Mouse (Mus musculus) testis, postnatal 10 days (tissue): ENCODE results near the gene Mag.
"Not testable (repeated sequence)": the region's sequence is repeated elsewhere in the genome, so short reads cannot be mapped to it uniquely, and the experiment has no call there.

Experiments used
- DNase-seq: peaks from one replicate; pipeline ENCODE4 v3.0.0; 2021; ENCODE audit warnings: low spot score

Gene Mag

DNA sequence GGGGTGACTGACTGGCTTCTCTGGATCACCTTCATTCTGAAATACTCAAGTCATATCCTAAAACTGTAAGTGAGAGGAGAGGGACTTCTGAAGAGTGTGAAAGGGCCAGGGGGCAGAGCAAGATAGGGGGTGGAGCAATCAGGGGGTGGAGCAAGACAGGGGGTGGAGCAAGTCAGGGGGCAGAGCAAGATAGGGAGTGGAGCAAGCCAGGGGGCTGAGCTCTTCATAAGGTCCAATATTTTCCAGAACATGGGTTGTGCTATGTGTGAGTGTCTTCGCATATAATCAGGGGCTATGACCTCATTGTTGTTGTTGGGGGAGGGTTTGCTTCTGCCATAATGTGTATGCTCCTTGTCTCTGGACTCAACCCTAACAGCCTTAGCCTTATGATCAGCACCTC is 25.4 kb upstream of the Mag start:
- not testable (repeated sequence) for DNase-seq

DNA sequence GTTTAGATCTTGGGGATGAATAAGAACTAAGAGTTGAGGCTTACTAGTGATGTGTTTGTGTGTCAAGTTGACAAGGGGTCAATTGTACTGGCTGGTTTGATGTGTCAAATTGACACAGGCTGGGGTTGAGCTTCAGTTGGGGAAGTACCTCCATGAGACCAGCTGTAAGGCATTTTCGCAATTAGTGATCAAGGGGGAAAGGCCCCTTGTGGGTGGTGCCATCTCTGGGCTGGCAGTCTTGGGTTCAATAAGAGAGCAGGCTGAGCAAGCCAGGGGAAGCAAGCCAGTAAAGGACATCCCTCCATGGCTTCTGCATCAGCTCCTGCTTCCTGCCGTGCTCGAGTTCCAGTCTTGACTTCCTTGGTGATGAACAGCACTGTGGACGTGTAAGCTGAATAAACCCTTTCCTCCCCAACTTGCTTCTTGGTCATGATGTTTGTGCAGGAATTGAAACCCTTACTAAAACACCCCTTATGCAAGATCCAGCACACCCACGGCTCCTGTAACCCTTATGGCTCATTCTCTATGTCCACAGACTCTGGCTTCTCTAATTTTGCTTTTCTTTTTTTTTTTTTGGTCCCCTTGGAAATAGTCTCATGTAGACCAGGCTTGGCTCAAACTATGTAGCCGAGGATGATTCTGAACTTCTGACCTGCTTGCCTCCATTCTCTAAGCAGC is 20.9 kb upstream of the Mag start:
- not testable (repeated sequence) for DNase-seq

DNA sequence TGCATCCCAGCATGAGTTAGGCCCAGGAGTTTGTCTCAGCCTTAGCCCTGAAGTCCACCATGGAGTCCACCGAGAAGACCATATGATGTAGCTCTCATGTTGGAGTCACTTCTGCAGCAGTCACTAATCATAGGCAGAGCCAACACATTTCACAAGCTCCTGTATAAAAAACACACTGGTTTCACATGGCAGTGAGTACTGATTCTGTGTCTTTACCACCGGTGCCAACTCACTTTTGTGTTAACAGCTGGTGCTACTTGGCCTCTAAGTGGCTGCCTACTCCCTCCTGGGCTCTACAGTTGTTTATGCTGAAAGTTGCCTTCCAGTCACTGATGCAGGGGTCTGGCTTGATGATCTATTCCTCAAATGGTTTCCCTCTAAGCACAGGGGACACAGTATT is 9.9 kb upstream of the Mag start, which contains the start of gene Hamp2:
Hamp2 (minus strand) TSS at position 101 of the 400 bp plus-strand sequence.
- DNase-seq = not testable (repeated sequence)

DNA sequence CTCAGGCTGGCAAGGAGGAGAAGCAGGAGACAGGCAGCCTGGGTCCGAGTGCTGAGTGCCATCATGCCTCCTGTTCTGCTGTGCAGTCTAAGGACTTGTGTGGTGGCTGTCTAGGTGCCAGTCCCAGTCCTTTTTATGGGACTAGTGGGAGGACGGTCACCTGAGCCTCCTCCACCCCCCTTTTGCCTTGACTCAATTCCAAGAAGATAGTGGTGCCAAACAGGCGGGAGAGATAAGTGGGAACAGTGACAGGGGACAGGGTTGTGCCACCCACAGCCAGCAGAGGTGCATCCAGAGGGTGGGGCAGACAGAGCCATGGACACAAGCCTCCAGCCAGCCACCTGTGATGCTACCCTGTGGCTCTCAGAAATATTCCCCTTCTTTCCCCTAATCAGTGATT is 9.4 kb upstream of the Mag start:
- no peak for DNase-seq

DNA sequence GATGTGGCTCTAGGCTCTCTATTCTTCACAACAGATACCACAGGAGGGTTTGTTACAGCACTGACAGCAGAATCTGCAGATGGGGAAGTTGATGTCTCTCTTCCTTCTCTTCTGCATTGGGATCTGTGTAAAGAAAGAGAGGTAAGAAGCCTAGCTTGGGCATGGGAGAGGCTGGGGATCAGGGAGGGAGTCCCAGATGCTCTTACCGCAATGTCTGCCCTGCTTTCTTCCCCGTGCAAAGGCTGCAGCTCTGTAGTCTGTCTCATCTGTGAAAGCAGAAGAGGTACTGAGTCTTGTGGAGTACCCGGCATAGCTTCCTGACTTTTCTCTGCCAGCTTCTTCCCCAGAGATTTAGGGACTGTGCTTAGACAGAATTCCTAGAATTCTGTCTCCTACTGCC is 7.8 kb upstream of the Mag start:
- not testable (repeated sequence) for DNase-seq

DNA sequence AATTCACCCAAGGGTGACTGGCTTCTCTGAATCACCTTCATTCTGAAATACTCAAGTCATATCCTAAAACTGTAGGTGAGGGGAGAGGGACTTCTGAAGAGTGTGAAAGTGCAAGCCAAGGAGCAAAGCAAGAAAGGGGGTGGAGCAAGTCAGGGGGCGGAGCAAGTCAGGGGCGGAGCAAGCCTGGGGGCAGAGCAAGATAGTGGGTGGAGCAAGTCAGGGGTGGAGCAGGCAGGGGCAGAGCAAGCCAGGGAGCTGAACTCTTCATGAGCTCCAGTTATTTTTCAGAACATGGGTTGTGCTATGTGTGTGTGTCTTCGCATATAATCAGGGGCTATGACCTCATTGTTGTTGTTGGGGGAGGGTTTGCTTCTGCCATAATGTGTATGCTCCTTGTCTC is 5.5 kb upstream of the Mag start:
- no peak for DNase-seq

DNA sequence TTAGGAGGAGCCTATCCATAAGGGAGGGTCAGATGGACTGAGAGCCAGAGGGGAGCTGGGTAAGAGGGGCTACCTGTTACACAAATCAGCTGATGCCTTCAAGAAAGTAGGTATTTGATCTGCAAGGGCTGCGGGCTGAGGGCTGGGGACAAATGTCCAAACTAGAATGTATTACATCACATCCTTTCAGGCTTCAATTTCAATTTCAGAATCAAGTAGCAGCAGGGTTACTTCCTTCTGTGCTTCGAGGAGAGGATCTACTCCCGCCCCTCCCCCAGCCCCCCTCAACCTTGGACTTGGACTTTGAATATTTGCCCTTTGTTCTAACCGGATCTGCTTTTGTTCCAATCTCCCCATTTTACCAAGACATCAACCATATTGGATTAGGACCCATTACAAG is 2.5 kb upstream of the Mag start:
- no peak for DNase-seq

DNA sequence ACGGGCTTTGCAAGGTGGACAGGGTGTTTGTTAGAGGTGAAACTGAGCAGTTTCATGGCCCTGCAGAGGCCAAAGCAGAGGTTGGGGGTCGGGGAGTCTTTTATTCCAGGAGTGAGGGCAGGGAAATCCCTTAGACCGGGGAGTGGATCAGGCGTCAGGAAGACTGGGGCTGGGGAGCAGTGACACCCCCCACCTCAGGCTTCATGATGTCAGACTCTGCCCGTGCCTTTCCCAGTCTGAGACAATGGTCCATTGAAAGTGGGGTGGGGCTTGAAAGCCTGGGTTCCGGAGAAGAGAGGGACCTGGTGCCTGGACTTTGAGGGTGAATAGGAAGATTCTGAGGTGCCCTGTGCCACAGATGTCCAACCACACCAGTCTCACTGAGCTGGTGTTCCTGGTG is 2.0 kb upstream of the Mag start:
- no peak for DNase-seq

DNA sequence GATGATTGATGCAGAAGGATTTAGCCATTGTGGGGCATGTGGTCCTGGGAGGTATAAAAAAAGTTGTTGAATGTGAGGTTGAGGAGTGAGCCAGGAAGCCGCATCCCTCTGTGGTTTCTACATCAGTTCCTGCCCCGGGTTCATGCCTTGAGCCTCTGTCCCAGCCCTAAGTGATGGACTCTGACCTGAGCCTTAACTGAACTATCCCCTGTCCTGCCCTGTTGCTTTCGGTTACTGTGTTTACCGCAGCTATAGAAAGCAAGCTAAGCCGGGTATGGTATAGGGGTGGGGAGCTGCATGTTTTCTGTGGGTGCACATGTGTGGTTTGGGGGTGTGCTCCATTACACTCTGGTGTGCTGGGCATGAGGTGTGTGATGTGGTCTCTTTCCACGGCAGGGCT is 4.9 kb downstream of the Mag start:
- no peak for DNase-seq

DNA sequence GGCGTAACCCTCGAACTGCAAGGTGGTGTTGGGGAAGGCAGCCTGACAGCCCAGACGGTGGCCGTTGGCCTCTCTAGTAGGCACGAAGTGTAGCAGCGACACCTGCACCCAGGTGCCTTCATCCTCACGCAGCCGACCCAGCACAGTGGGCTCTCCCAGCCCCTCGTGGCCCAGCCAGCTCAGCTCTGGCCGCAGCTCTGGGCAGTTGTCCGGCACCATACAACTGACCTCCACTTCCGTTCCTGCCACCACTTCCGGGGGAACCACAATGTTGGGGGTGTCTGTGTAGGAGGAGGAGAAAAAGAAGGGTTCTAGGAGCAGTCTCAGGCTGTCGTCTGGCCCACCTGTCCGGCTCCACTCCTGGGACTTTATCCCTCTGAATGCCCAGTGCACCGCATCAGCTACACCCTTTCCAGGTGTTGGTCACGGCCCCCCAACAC is 5.7 kb downstream of the Mag start:
- DNase-seq = no peak

DNA sequence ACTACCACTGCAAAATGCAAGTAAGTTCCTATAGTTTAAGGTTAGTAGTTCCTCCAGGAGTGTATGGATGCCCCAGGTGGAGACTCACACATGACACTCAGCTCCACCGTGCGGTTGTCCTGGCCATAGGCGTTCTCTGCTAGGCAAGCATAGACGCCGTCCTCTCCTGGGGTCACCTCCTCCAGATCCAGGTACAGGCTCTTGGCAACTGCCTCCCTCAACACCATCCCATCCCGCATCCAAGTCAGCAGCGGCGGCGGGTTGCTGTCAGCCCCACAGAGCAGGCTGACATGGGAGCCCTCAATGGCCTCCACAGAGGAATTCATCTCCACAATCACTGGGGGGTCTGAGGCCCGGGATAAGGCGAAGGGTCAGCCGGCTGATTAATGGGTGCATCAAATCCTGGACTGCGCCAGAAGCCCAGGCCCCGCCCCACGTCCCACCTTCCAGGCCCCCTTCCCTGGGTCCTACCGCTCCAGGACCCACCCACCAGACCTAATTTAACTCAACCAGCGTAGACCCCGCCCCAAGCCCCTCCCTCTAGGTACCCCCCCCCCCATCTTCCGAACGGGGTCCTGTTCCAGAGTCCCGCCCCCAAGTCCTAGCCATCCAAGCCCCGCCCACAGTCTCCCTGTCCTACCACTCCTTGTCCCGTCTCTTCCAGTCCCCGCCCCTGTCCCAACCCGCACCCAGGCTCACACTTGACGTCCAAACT is 6.2 kb downstream of the Mag start:
- peak; percentile 69 for DNase-seq

DNA sequence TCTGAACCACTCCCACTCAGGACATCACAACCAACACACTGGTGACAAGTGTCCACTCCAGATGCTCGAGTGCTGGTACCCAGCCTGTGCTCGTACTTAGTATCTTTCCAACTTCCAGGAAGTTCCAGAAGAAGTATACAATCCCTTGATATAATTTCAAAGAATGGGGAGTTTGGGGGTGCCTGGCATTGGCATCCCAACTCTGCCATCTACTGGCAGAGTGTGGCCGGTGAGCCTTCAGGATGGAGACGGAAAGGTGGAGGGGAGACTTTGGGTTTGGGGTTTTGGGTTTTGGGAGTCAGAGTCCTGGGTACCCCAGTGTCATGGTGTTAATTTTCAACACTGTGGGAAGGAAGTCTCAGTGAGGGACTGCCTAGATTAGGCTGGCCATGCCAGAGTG is 10.6 kb downstream of the Mag start:
- no peak for DNase-seq

DNA sequence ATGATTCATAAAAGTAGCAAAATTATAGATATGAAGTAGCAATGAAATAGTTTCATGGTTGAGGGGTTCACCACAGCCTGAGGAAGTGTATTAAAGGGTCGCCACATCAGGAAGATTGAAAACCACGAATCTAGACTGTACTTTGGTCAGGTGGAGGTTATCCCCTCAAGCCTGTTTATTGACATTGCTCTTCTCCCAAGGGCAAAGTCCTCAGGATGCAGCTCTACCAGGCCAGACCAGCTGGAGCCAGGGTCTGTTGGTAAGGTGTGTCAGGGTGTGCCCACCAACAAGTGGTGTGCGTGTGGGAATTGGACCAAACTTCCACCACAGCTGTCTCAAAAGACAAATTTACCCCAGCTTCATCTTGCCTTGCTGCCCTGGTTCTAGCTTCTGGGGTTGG is 19.5 kb downstream of the Mag start:
- no peak for DNase-seq

DNA sequence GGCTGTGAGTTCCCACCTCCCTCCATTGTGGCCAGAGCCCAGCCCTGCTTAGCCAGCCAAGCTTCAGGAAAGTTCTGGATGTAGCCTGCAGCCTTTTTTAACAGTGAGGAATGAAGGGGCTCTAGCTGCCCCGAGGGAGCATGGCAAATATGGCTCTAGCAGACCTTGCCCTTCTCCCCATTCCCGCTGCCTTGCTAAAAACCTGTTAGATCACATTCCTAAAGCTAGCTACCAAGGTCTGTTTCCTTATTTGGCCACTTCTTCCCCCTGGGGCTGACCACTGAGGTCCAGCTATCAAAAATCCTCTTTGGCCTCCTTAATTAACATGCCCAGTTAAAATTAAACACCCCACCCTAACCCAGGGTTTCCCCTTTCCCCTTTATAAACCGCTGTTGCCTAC is 22.2 kb downstream of the Mag start:
- DNase-seq = no peak

DNA sequence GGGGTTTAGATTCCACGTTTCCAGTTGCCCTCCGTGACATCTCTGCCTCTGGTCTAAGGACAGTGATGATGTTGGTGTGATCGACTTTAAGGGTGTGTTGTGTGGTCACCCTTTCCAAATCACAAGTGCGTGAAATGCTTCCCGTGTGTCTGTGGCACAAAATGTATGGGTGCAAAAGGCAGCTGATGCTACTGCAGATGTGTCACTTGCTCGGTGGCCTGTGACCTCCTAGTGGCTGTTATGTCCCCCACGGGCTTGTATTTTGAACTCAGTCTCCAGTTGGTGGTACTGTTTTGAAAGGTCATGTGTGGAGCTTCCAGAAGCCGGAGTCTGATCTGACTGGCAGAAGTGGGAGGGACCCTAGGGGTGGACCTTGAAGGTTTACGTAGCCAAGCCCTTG is 22.9 kb downstream of the Mag start:
- no peak for DNase-seq

DNA sequence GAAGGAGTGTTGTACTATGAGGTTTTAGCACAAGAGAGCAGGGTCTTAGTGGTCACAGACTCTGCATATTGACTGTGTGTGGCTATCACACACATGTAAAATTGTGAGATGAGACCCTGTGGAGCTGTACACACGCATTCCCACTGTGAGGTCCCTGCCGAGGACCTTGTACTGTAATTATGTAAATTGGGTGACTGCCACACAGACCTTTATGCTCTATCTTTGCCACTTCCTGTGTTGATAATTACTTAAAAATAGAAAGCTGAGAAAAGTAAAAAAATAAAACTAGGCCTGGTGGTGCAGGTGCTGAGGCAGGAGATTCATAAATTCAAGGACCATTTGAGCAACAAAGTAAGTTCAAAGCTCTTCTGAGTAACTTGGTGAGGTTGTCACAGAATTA is 24.0 kb downstream of the Mag start:
- no peak for DNase-seq

DNA sequence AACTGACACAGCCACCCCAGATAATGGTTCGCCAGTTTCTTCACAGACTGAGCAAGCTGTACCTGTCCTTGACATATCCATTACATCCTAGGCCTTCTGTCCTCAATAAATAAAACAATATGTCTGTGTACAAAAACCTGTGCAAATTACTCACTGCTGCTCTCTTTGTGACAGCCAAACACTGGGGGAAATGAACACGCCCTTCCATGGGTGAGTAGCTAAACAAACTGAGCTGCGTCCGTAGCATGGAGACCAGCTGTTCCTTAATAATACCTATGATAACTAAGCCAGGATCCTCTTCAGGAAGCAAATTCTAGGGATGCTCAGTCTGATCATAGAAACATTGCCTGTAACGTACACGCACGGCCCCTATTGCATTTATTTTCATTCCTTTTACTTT is 25.9 kb downstream of the Mag start:
- no peak for DNase-seq

DNA sequence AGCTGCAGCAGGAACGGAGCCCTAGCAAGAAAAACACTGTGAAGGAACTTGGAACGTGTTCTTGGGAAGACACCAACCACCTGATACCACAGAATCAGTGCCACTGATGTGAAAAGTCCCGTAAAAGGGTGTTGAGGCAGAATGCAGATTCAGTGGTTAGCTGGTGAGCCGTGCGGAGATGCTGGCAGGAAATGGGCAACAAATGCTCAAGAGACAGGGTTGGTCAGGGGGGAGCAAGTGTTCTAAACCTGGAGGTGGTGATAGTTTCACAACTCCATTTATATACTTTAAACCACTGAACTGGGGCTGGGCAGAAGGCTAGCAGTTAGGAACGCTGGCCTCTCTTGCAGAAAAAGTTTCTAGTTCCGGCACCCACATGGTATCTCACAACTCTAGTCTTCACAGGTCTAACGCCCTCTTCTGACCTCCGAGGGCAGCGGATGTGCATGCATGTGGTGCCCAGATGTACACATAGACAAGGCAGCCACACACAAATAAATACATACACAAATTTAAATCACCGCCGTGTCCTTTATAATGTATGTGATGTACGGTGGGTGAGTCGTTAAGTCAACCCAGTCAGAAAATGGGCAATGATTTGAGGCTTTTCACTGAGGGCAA is 27.0 kb downstream of the Mag start:
- DNase-seq = no peak

DNA sequence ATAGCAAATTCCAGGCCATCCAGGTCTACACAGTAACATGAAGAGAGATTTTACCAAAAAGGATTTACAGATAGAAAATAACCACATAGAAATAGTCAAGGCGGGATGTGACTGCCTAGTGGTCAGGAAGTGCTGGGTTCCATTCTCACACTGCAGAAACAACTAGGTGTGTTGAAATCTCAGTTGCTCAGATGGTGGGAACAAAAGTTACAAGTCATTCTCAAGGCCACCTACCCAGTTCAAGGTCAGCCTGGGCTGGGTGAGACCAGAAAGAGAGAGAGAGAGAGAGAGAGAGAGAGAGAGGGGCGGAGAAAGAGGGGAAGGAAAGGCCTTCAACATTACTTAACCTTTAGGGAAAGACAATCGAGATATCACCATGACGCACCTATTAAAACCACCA is 27.8 kb downstream of the Mag start:
- no peak for DNase-seq

DNA sequence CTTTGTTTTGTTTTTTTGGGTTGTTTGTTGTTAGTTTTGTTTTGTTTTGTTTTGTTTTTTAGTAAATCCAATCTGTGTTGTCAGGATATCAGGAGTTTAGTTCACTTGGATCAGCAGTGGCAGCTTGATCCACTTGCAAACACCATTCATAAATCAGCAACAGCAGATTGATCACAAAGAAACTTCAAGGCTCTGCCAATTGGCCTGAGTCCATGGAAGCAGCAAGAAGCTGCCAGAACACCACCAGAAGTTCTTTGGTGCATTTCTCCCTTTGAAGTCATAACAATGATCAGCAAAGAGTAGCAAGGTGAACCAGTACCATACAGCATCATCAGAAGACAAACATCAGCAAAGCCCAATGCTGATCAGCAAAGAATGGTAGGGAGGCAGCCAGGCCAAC is 30.6 kb downstream of the Mag start:
- no peak for DNase-seq

DNA sequence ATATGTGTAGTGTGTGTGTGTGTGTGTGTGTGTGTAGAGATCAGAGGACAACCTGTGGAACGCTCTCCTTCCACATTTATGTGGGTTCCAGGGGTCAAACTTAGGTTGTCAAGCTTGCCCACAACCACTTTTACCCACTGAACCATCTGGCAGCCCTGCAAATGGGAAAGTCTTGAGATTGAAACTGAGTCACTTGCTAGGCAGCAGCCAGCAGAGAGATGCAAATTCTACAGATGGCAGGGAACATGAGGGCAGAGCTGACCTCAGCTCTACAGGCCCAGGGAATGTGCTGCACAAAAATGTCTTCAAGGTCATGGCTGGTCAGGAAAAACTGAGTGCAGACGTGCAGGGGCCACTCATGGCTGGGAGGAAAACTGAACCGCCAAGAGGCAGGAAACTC is 33.3 kb downstream of the Mag start:
- DNase-seq = no peak

DNA sequence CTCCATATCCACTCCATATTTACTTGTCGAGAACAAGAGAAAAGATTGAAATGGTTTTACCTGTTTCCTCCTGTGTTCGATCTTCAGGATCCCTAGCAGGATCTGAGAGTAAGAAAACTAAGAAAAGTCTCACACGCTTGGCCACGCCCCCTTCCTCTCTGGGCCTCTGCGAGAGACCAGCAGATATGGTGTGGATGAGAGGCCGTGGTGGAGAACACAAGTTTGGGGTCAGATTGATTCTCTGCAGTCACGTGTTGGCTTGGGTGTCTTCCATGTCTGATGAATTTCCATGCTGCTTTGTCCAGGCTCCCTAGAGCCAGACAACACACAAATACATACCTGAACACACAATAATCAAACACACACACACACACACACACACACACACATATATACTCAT is 34.5 kb downstream of the Mag start, which contains the start of gene Cd22:
Cd22 (minus strand) TSS at position 167 of the 400 bp plus-strand sequence.
- DNase-seq = no peak

DNA sequence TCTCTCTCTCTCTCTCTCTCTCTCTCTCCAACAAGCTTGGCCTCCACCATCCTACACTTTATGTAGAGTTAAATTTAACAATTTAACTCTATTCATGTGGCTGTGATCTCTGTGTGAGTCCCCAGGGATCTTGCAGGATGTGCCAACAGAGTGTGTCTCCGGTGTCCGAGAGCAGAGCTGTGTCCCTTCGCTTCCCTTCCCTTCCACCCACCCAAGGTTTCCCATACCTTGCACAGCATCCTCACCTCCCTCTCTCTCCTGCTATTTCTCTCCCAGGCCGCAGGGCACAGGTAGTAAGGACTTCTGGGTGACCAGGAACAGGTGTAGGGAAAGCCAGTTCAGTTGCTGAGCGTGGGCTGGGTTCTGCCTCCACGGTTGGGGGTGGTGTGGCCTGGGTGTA is 35.7 kb downstream of the Mag start:
- no peak for DNase-seq
